Mouse (Mus musculus) heart, postnatal 0 days (tissue): Measurements from ENCODE around the gene Ksr1.

ENCODE experiments used
- CTCF ChIP-seq: IDR thresholded peaks from 2 replicates; pipeline ENCODE4 v1.5.1; 2016; ENCODE audit warnings: antibody characterized with exemption, control low read depth, low read depth
- EP300 ChIP-seq: IDR thresholded peaks from 2 replicates; pipeline ENCODE4 v1.6.1; 2016; ENCODE audit warnings: antibody characterized with exemption, low read depth

DNA sequence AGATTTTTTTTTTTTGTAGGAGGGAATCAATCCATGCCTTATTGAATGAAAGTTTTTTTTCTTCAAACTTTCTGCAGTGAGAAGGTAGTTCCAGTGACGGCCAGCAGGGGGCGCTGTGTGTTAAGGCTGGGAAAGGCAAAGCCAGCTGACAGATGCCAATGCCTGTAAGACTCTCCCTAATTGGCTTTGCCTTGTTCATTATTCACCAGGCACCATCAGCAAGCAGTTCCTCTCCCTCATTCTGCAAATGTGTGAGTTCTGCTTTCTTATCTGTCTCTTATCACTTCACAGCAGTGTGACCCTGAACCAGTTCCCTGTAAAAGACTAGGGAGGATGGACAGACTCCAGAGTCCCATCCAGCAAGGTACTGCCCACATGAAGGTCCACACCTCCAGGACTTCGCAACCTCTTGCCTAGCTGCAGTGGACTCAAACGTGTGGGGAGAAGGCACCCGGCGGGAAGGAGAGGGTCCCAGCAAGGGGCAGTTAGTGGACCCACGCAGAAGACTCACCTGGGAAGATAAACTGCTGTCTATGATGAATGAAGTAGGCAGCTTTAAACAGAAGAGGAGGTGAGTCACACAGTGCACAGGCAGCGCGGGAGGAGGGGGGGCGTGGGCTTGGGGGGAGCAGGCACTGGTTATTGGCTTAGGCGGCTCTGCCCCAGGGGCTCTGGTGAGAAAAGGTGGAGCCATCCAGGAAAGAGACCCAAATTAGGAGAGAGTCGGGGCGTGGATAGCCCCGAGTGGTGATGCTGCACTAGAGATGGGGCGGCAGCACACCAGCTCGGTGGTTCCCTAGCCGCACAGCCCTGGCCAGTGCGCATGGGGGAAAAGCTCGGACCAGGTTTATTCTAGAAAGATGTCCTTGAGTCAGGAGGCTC lies 115.4 kb downstream of the Ksr1 start:
- TF ChIP-seq CTCF (peak; percentile 98), EP300 (no peak)
